Mouse (Mus musculus) R1 (cell line): ENCODE results near the gene Rbfox2.
A peak's percentile ranks its signal among the peaks of the same experiment; 100 is the strongest.

Experiments used
- DNase-seq: peaks from one replicate; pipeline ENCODE4 v3.0.0-alpha.2; 2018; ENCODE audit warnings: low read depth, low spot score

The Rbfox2 gene

DNA sequence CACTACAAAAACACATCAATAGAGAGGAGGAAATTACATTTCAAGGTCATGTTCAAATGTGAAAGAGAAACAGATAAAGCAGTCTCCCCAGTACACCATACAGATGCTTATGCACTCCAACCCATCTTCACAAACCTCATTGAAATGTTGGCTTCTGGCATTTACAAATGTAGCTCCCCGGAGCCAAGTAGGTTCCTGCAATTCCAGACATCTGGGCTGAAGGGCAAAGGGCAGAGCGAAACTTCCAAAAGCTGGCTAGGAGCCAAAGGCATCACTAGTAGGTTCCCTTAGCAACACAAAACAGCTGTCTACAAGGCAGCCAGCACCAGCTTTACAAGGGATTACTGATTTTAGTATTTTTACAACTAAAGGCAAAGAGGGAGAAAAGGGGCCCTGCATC lies 104.6 kb downstream of the Rbfox2 start:
- peak; percentile 95 for DNase-seq

DNA sequence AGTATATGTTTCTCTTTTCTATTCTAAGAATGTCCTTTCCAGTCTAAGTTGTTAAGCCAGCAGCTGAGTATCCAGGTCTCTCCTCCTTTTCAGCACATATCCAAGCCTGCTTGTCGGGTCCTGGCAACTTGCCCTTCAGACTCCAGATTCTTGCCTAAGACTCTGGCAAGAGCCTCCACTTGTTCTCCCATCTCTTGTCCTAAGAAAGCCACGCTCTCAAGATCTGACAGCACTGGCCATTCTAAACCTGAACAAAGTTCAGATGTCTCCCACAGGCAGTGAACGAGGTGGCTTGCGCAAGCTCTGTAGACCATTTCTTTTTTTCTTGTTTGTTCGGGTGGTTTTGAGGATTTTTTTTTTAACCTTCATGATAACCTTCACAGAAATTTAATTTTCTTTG lies 110.0 kb downstream of the Rbfox2 start:
- DNase-seq = no peak

DNA sequence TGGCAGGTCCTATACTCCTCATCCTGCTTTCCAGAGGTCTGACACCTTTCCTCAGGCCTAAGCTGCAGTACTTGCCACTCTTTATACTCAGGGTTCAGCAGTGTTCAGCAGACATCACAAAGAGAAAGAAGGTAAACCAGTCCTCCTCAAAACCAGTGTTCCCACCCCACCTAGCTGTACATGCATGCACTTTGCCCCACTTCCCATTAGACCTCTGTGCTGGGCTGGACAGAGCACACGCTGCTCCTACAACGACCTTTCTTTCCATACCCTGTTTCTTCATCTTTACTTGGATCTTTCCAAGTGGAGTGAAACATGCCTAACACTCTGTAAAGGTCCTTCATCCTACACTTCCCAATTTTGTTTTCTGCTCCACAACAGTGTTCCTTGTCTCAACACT lies 110.8 kb downstream of the Rbfox2 start:
- DNase-seq = no peak

DNA sequence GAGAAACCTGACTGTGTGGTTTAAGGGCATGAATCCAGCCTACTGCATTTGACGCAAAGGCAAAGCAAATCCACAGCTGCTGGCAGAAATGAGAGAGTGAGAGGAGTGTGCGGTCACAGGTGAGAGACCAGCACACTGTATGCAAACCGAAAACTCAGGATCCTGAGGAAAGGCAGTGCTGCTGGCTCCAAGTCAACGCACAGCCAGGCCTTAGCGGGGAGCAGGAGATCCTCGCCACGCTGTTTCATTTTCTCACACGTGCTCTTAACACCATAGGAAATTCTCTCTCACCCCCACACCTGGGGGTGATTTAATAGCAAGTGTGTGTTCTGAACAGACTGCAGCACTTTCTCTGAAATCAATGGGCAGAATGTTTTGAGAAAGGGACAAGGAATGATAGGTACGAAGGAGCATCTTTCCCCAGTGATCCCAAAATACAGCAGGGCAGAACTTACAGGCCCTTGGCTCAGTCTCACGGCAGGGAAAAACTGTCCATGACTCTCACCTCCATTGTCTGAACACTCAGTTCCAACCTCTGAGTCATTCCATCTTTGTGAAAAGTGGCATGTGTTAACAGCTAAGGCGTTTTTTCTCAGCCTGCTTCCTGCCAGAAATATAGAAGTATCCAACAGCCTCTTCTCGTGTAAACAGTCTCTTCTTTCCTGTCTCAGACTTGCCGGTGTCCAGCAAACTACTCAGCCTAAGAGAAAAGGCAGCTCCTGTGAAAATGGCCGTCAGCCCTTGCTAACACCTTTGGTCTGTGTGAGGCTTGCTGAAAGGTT lies 114.5 kb downstream of the Rbfox2 start:
- peak; percentile 31 for DNase-seq

DNA sequence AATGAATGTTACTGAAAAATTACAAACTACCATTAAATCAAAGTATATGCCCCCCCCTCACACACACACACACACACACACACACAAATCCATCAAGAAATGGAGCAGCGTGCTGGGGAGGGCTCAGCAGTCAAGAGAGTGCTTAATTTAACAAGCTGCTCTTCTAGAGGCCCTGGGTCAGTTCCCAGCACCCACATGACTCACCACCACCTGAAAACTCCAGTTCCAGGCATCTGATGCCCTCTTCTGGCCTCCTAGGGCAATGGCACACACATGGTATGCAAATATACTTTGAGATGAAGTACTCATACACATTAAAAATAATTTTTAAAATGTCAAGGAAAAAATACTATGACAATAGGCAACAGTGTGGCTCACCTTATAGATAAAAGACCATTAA lies 120.7 kb downstream of the Rbfox2 start:
- DNase-seq = peak; percentile 70

DNA sequence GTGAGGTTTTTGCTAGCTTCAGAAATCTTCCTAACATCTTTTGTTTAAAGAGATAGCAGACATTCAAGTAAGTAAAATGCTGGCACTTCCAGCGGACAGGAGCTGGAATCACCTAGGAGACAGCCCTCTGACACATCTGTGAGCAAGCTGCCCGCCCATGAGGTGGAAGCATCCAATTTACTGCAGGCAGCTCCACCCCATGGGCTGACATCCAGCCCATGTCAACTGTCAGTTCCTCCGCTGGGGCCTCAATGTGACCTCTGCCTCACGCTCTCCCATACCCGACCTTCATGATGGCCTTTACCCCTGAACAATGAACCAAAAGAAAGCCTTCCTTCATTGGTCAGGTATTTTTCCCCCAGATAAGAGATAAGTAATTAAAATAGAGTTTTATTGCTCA lies 121.2 kb downstream of the Rbfox2 start:
- DNase-seq = peak; percentile 60

DNA sequence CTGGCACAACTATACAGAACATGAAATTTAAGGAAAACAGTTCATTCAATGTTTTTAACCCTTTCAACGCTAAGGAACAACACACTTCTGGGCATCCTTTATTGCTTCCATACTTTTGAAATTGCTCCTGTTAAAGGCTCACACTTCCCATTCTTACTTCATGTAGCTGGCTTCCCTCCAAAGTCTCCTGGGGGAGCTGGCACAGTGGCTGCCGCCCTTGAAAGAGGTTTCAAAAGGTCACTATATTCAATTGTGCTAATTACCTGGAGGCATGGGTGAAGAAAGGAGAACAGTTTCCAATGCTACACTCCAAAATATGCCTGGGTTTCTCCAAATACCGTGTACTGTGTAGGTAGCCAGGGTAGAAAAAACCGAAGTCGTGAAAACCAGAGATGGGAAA lies 124.0 kb downstream of the Rbfox2 start:
- no peak for DNase-seq

DNA sequence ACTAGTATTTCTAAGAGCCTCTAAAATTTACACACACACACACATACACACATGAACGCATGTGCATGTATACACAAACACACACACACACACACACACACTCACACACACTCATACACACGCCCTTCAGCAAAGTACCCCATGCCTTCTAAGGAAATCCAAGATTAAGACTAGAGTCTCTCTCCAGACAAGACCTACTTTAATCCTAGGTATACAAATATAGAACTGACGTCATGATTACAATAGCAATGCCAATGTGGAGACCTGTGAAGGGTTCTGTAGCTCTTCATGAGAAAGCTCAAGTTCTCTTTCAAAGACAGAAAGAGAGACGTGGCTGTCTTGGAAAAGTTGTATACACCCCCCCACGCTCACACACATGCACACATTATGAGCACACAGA lies 132.8 kb downstream of the Rbfox2 start:
- DNase-seq = no peak

DNA sequence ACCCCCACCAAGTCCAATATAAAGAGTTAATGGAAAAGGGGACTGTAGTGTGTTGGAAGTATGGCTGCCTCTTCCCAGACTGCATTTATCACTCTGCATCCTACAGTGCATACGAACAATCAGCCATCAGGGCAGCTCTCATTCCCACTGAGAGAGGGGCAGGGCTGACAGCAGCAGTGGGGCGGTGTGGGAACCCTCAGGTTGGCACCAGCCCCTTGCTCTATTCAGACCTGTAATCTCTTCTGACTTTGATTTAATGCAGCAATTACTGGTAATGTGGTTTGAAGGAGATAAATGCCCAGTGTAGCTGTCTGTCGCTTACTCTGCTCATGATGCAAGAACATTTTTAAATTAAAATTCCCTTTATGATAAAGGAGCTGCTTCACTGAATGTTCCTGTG lies 134.4 kb downstream of the Rbfox2 start:
- DNase-seq = no peak

DNA sequence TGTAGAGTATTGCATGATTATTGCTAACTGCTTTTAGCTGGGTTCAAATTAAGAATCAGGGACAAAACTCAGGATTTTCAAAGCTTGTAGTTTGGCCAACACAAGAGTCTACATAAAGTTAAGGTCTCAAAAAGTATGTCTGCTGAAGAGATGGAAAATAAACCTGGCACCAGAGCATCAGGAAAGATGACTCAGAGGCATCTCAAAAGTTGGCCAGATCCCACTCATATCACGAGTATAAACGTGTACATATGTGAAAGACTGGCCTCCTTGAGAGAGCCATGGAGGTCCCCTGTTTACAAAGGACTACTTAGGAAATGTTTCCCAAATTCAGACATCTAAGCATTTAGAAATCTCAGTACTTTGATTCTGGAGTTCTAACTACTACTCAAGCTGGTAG lies 138.0 kb downstream of the Rbfox2 start:
- DNase-seq = no peak

DNA sequence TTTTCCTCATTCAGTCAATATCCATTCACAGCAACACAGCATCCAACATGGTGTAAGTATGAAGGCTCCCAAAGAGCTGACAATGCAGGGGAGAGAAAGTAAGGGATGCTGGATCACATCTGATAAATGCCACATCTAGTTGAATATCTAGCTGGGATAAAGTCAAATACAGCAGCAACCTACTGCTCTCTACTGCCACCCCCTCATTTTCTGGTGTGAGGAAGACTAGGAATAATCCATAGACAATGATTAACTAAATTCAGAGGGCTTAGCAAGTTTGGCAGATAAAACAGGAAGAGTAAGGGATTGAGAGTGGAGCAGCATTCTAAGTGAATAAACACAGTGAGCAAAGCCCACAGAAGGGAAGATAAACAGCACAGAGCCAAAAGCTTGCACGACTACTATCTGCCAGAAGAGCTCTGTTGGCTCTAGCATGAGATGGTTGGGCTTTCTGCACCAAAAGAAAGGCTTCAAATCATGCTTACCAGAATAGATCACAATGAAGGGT lies 140.5 kb downstream of the Rbfox2 start:
- DNase-seq = no peak

DNA sequence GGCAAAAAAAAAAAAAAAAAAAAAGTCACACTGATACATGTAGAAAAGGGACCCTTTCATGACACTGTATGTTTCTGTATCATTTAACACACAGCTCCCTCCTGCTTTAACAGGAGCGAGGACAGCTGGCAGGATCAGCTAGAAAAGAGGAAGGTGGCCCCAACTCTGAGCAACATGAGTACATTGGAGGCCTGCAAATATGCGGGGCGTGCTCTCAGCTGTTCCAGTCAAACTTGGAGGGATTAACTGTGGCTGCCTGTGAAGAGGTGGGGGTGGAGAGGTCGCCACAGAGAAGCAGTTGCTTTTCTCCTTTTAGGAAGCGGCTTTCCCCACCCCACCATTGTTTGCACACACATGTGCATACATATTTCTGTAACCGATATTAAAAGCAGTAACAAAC lies 143.5 kb downstream of the Rbfox2 start:
- DNase-seq = peak; percentile 44

DNA sequence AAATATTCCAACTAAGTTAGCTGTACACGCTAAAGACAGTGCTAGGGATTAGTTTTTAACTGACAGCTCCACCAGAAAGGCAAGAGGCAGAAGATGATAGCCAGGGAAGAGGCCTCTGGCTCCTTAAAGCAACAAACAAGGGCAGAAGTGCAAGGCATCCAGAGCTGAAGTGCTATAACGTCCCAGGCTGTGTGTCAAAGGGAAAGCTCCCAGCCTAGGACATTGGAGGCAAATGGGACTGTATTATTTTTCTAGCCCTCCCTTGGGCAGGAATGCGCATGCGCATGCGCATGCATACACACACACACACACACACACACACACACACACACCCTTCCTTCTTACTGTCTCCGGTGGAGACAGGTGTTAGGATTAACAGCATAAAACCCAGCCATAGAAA lies 143.9 kb downstream of the Rbfox2 start:
- peak; percentile 34 for DNase-seq

DNA sequence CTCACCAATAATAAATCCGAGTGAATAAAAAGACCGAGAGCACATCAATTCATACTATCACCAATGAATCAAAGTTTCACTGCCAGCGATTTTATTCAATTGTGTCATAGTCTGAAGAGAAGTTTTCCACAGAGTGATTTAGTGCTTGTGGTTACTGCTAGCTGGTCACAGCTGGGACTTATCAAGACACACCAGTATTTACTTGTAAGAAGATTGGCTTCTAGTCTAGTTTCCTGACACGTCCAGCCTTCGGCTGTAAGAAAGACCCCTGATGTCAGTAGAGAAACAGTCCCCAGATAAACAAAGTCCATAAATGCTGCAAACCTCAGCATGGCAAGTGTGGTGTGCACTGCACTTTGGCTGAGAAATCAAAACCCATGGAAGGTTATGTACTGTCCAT lies 145.4 kb downstream of the Rbfox2 start:
- no peak for DNase-seq

DNA sequence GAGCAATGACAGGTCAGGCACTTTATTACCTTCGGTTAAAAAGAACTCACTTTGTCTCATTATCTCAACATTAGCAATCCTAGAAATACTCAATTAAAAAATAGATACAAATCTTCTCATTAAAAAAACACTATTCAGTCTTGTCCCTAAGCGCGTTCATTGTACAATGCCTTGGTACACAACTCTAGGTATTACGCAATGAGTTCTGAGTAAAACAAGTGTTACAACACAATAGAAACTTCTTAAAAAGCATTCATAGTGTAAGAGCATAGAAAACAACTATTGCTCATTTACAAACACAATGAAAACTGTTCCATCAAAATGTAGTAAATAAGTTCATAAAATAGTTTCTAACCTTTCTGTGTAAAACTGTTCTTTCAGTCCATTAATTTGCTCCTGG lies 146.0 kb downstream of the Rbfox2 start:
- no peak for DNase-seq

DNA sequence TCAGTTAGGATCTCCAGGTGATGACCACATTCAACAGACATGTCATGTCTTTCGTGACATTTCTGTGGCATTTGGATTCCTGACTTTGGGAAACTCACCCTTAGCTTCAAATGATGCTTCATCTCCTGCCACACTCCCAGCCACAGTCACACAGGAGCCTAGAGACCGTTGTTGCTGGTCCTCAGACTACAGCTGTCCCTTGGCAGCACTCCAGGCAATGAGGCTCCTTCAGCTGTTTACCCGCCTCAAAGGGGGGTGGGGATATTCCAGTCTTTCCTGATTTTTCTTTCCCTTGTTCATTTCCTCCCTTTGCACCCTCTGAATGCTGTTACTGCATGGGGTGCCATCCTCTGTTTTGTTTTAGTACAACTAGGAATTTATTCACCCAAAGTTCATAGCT lies 150.3 kb downstream of the Rbfox2 start:
- DNase-seq = no peak

DNA sequence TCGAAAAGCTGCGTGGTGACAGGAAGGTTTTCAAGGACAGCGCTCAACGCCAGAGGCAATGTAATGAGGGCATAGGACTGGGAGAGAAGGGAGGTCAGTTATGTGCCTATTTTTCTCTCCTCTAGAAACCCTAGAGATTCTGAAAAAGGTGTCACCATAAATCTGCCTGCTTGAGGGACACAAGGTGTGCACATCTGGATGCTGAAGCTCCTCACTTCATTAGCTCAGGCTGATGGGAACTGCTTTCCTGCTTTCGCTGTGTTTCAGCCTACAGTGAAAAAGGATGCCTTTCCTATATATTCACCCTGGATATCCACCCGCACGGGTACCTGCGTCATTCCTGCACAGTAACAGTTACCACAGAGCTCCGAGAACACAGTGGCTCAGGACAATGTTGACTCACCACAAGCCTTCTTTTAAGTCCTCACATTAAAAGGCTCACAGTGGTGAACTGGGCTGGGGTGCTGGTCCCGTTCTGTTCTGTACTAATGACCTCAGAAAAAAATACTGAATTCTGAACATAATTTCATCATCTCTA lies 152.5 kb downstream of the Rbfox2 start:
- DNase-seq = no peak

DNA sequence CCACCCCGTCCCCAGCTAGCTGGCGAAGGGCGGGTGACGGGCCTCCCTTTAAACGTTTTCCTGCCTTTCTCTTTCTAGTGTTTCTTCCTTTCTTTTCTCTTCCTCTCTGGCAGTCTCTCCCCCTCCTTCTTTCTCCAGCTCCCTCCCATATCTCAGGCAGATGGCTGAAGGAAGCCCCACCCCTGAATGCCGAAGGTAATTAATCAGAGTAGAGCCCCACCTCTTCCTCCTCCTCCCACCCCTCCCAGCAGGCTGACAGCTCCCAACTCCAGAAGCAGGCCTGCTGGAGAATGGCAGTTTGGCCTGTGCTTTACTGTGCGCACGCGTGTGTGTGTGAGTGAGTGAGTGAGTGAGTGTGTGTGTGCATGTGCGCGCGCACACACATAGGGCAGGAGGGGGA lies 153.2 kb downstream of the Rbfox2 start:
- DNase-seq = peak; percentile 98

DNA sequence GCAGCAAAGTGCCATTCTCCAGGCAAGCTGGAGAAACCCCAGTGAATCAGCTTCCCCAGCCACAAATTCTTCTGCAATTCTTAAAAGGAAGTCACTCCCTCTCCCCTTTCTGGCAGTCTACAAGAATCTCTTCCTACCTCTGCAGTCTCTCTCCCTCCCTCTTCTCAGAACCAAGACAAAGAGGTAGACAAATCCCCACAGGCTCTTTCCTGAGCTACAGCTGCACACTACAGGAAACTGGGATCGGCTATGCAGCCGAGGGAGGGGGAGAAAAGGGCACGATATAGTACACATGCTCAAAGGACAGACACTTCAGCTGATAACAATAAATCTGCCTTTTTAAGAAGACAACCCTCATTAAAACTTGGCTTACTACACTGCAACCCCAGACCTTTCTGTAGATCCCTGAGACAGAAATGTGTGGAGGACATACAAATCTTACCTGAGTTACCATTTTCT lies 153.7 kb downstream of the Rbfox2 start:
- DNase-seq = peak; percentile 84

DNA sequence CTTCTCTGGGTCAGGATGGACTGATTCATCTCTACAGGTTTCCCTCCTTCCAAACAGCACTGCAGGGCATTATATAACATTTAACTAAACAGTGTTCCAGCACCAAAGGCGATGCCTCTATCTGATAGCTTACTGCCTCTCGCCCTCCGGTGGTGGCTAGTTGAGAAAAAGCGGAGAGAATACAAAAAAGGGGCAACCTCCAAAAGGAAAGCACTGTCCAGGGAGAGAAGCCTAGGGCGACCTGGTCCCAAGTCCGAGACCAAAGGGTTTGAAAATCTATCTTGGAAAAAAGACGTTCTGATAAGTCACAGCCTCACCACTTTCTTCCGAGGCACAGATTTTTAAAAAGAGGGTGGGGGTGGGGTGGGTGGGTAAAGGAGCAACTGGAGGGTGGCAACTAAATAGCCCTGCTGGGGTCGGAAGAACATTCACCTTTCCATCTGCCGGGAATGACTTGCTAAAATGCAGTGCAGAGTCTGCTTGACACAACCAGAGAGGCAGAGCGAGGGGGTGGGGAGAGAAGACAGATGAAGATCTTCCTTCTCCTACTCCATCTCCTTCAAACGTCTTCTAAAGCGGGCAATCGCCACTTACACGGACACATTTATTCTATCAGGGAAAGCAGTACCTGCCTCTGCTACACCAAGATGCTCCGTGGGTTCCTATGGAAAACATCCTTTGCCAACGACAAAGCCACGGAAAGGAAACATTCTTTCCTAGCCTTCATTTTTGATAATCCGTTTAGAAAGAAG lies 154.3 kb downstream of the Rbfox2 start:
- DNase-seq = peak; percentile 46

DNA sequence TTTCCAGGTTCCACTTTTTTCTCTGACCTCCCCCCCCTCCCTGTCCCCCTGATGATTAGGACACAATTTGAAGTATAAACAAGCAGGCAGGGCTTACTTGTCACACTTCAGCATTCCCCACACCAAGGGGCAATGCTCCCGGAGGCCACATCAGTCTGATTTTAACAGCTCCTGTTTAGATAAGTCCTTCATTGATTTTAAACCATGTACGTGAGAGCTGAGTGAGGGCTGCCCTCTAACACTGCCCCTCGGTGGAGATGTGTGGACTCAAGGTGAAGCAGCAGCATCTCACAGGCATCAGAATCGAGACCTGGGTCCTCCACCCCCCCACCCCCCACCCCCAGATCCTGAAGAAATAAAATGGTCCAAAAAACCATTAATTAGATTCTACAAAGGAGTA lies 155.0 kb downstream of the Rbfox2 start:
- DNase-seq = no peak

DNA sequence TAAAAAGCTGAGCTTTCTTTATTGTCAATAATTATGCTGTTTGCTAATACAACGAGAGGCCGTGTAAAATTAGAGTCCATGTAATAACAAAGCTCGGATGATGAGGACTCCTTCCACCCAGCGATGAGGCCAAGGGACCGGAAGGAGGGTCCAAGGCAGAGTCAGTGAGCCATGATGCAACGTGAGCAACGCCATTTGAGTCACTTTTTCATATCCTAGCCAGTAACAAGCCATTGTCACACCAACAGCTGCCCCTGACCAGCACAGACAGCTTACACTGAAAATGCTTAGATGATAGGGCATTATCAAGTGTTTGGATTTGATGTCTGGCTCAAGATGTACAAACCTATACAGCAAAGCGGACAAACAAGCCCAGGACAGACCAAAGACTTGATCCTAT lies 155.6 kb downstream of the Rbfox2 start:
- DNase-seq = no peak

DNA sequence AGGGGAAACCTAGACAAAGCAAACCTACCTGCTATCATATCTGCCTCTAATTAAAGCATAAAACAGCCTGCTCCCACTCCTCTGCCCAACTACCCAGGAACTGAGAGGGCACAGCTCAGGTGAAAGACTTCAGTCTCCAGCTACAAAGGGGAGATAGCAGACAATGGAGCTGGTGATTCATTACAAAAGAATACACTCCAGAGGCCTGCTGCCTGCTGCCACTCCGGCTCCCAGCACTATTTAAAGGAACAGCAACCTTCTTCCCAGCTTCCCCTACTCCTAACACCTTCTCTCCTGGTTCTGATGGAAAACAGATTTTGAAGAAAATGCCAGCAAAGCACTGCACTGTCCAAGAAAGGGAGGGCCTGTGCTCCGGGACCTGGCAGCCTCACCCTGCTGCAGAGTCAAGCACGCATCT lies 156.4 kb downstream of the Rbfox2 start:
- DNase-seq = peak; percentile 80
